Mouse (Mus musculus) kidney, adult 2 months (tissue): ENCODE data around the gene Rpf1.

ENCODE experiments used
- CTCF ChIP-seq: fragments of 200-500 bp; conservative IDR thresholded peaks from 2 replicates; pipeline ENCODE4 v1.5.1; 2011; ENCODE audit warnings: low read depth, mild to moderate bottlenecking, control low read depth, low read length, moderate library complexity, mixed read lengths; ENCODE audit not compliant: insufficient read depth, insufficient read length
- POLR2A ChIP-seq: fragments of 200-500 bp; IDR thresholded peaks from one replicate; pipeline ENCODE4 v1.6.1; 2011; ENCODE audit warnings: low read depth, low read length, control low read depth

DNA sequence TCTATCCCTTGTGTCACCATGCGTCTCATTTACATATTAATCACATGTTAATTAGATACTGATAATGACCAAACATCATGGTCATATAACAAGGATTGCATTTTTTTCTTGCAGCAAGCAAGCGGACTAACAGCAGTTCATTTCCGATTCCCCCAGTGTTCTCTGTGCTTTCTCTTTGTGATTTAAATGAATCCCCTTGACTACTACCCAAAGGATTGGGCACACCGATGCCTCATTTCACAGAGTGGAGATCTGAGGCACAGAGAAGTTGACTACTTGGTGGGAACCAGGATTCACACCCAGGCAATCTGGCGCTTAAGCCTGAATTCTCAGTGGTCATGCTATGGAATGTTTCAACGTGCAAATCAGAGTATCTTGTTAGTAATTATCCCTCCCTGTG is 13.8 kb upstream of the Rpf1 start:
- TF ChIP-seq CTCF (no peak), POLR2A (no peak)
